In the genomic region with DNA sequence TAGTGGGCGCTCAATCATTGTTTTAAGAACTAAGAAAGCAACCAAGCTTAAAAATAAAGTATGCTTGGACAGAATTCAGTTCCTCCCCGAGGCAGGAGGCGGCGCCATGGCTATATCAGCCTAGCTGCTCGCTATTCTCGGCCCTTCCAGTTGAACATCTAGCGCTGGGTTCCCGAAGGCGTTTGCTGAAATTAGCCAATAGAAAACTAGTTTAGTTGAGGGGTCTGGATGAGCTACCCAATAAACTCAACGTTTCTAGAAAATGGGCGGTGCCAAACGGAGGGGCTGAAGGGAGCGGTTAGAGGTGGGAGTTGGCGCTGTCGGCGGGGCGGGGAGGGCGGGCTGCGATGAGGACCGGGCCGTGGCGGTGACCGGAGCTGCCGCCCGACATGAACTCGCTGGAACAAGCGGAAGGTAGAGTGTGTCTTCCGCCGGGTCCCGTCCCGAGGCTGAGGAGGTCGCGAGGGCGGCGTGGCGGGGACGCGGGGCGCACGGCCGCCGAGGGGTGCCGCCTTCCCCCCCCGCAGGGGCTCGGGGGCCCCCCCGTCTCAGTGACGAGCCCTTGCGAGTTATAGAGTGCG, we compare ENCODE assay signal across 8 mouse cellular contexts. TPM values are rescaled to one million over a fixed set of nuclear protein-coding genes. Genes with fewer than 3 reads are reported as not detected.
DNase-seq lines count a peak whose midpoint lies in the region; ATAC-seq lines count a peak whose summit lies in the region.

Cnep1r1 (plus strand) TSS at position 314 of the 581 bp plus-strand sequence.

- ATAC-seq in forebrain, embryonic 14.5 days: peak; percentile 100
- ATAC-seq in neural tube, embryonic 15.5 days (ENCODE audit: low FRiP score): peak; percentile 100

- H3K27ac ChIP-seq in forebrain, embryonic 14.5 days (ENCODE audit: low read depth, low read length): no peak within 1 kb of the TSS; the same call in 1 of the 2 replicates
- peak within 1 kb of the TSS; percentile 77 for H3K27ac ChIP-seq in neural tube, embryonic 15.5 days (replicated peaks)

- H3K4me1 ChIP-seq in forebrain, embryonic 14.5 days (ENCODE audit: control insufficient read depth, insufficient read depth, low read length): no peaks in the 10 kb centered on the region
- peaks cover 16% of the 10 kb centered on the region for H3K4me1 ChIP-seq in neural tube, embryonic 15.5 days

- H3K4me3 ChIP-seq in forebrain, embryonic 14.5 days (ENCODE audit: low read depth, low read length): peak within 1 kb of the TSS; percentile 98
- H3K4me3 ChIP-seq in neural tube, embryonic 15.5 days (replicated peaks): peak within 1 kb of the TSS; percentile 80

- H3K9ac ChIP-seq in forebrain, embryonic 14.5 days (ENCODE audit: low read length): peak within 1 kb of the TSS; percentile 92
- peak within 1 kb of the TSS; percentile 87 for H3K9ac ChIP-seq in neural tube, embryonic 15.5 days (replicated peaks)

- no peaks in the 10 kb centered on the region for H3K9me3 ChIP-seq in forebrain, embryonic 14.5 days (replicated peaks; ENCODE audit: control insufficient read depth, low read length)
- H3K9me3 ChIP-seq in neural tube, embryonic 15.5 days (replicated peaks): no peaks in the 10 kb centered on the region

- H3K27me3 ChIP-seq in forebrain, embryonic 14.5 days (replicated peaks; ENCODE audit: control insufficient read depth, insufficient read depth, low read length): no peaks in the 10 kb centered on the region
- no peaks in the 10 kb centered on the region for H3K27me3 ChIP-seq in neural tube, embryonic 15.5 days (replicated peaks)

- peaks cover 12% of the 10 kb centered on the region for H3K36me3 ChIP-seq in forebrain, embryonic 14.5 days (ENCODE audit: control insufficient read depth, insufficient read depth, low read length)
- peaks cover 8% of the 10 kb centered on the region for H3K36me3 ChIP-seq in neural tube, embryonic 15.5 days

- 0% methylated on average over 49 of the region's 49 CpGs for WGBS in forebrain, embryonic 14.5 days
- WGBS in neural tube, embryonic 15.5 days: under 1% methylated on average over 48 of the region's 49 CpGs

- DNase-seq in ES-CJ7 (ENCODE audit: low read depth, low spot score): peak; percentile 98
- DNase-seq in cerebellum, adult 11 months: peak; percentile 96
- peak; percentile 98 for DNase-seq in forebrain, embryonic 14.5 days (ENCODE audit: low spot score)
- DNase-seq in heart, postnatal 14 days: peak; percentile 89 to 94
- DNase-seq in layer of hippocampus, adult 11-12 months (ENCODE audit: low spot score): peak; percentile 96
- peak; percentile 93 to 97 for DNase-seq in lung, adult 18-20 months
- peak; percentile 94 for DNase-seq in testis, postnatal 14 days (ENCODE audit: low spot score)

- intact Hi-C loops in heart, postnatal 14 days (cut with DNase I): loop anchor here (2.0 to 5.0 kb wide), 2 partner anchors 18 to 124 kb away; partner anchors contain the start of gene Heatr3

- peak within 1 kb of the TSS; percentile 69 for H3K4me2 ChIP-seq in forebrain, embryonic 14.5 days (ENCODE audit: low read length)
- peak within 1 kb of the TSS; percentile 77 for H3K4me2 ChIP-seq in neural tube, embryonic 15.5 days

RNA-seq across cellular contexts. Expression of gene Cnep1r1, which starts in this region (rescaled TPM):
- 39.1 and 43.0 TPM in 2 replicates for polyA plus RNA-seq in forebrain, embryonic 14.5 days (2014; fragmentation: Nextera tagmentation; extraction: Ambion mirVana)
- 10 to 100 TPM; 31.4 to 32.8 TPM for total RNA-seq in heart, postnatal 14 days (2021)
- polyA plus RNA-seq in neural tube, embryonic 15.5 days (2015; fragmentation: Nextera tagmentation; extraction: Ambion mirVana): 39.3 and 41.1 TPM in 2 replicates
